Mouse (Mus musculus): ENCODE data around the gene Gm5862. TPM values are rescaled to one million over a fixed set of nuclear protein-coding genes. Genes with fewer than 3 reads are reported as not detected.
"Not testable (repeated sequence)": the region's sequence is repeated elsewhere in the genome, so short reads cannot be mapped to it uniquely, and the experiment has no call there.

Gm5862 gene
- not detected for total RNA-seq (2021)
- long read RNA-seq, experiment 1 = 0 reads
- long read RNA-seq, experiment 2 = 0 reads

DNA sequence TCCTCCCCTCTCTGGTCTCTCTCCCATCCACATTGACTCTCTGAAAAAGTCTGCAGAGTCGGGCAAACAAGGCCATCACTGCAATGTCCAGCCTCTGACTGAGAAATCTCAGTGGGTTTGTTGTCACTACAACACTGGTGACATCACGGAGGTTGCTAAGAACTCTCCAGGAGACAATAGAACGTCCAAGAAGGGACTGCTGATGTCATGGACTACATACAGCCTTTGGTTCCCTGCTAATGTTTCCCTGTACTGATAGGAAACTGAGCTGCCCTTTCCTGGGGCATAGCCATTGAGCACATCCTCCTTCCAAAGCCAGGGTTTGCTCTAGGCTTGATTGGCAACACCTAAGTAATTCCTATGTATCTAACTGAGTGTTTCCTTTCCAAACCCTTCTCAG, at the start of gene Gm5862:
Gene Gm5862 (minus strand): TSS at position 101 of the 400 bp plus-strand sequence.
- DNase-seq = not testable (repeated sequence)

DNA sequence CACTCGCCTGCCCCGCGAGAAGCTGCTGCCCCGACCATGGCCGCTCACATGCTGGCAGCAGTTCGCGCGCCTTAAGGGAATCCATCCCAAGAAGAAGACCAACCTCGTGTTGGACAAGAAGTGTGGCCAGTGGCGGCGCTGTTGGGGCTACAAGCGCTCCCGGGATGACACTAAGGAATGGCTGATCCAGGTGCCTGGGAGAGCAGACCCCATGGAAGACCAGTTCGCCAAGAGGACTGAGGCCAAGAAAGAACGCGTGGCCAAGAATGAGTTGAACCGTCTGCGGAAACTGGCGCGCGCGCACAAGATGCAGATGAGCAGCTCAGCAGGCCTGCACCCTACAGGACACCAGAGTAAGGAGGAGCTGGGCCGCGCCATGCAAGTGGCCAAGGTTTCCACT, 48.0 kb upstream of the Gm5862 start:
- no peak for DNase-seq

DNA sequence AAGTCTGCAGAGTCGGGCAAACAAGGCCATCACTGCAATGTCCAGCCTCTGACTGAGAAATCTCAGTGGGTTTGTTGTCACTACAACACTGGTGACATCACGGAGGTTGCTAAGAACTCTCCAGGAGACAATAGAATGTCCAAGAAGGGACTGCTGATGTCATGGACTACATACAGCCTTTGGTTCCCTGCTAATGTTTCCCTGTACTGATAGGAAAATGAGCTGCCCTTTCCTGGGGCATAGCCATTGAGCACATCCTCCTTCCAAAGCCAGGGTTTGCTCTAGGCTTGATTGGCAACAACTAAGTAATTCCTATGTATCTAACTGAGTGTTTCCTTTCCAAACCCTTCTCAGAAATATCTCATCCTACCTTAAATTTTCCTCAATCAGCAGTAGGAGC, 35.8 kb upstream of the Gm5862 start, which contains the start of gene Gm7347:
Gene Gm7347 (minus strand): TSS at position 101 of the 400 bp plus-strand sequence.
- not testable (repeated sequence) for DNase-seq

DNA sequence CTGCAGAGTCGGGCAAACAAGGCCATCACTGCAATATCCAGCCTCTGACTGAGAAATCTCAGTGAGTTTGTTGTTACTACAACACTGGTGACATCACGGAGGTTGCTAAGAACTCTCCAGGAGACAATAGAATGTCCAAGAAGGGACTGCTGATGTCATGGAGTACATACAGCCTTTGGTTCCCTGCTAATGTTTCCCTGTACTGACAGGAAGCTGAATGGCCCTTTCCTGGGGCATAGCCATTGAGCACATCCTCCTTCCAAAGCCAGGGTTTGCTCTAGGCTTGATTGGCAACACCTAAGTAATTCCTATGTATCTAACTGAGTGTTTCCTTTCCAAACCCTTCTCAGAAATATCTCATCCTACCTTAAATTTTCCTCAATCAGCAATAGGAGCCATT, 16.7 kb upstream of the Gm5862 start, which contains the start of gene Speer4a:
Gene Speer4a (minus strand): TSS at position 101 of the 400 bp plus-strand sequence.
- DNase-seq = not testable (repeated sequence)

DNA sequence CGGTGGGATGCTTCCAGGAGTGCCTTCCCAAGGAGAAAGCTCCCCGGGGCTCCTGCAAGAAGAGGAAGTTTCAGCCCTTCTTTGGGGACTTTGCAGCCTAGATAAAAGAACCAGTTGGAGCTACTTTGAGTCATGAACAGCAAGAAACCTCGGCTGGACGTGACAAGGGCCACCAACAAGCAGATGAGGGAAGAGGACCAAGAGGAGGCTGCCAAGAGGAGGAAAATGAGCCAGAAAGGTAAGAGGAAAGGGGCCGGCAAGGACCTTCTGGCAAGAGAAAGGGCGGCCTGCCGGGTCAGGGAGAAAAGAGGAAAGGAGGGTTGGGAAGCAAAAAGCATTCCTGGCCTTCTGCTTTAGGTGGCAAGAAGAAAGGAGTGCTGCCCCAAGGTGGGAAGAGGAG, 15.0 kb downstream of the Gm5862 start:
- DNase-seq = not testable (repeated sequence)

DNA sequence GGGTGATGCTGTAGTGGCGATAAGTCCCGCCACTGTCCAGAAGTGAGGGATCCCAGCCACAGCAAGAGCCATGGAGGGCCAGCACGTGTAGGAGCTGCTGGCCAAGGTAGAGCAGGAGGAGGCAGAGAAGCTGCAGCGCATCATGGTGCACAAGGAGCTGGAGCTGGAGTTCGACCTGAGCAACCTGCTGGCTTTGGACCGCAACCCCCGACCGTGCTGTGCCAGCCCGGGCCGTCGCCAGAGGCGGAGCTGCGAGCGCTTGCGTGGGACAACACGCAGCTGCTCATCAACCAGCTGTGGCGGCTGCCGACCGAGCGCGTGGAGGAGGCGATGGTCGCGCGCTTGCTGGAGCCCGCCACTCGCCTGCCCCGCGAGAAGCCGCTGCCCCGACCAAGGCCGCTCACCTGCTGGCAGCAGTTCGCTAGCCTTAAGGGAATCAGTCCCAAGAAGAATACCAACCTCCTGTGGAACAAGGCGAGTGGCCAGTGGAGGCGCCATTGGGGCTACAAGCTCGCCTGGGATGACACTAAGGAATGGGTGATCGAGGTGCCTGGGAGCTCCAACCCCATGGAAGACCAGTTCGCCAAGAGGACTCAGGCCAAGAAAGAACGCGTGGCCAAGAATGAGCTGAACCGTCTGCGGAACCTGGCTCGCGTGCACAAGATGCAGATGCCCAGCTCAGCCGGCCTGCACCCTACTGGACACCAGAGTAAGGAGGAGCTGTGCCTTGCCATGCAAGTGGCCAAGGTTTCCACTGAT, 15.6 kb downstream of the Gm5862 start:
- peak; percentile 37 to 49 for DNase-seq

DNA sequence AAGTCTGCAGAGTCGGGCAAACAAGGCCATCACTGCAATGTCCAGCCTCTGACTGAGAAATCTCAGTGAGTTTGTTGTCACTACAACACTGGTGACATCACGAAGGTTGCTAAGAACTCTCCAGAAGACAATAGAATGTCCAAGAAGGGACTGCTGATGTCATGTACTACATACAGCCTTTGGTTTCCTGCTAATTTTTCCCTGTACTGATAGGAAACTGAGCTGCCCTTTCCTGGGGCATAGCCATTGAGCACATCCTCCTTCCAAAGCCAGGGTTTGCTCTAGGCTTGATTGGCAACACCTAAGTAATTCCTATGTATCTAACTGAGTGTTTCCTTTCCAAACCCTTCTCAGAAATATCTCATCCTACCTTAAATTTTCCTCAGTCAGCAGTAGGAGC, 18.0 kb downstream of the Gm5862 start, which contains the start of gene Gm1979:
Gene Gm1979 (minus strand): TSS at position 101 of the 400 bp plus-strand sequence.
- DNase-seq = not testable (repeated sequence)

DNA sequence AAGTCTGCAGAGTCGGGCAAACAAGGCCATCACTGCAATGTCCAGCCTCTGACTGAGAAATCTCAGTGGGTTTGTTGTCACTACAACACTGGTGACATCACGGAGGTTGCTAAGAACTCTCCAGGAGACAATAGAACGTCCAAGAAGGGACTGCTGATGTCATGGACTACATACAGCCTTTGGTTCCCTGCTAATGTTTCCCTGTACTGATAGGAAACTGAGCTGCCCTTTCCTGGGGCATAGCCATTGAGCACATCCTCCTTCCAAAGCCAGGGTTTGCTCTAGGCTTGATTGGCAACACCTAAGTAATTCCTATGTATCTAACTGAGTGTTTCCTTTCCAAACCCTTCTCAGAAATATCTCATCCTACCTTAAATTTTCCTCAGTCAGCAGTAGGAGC, 34.2 kb downstream of the Gm5862 start, which contains the start of gene Gm21698:
Gene Gm21698 (minus strand): TSS at position 101 of the 400 bp plus-strand sequence.
- DNase-seq = not testable (repeated sequence)

DNA sequence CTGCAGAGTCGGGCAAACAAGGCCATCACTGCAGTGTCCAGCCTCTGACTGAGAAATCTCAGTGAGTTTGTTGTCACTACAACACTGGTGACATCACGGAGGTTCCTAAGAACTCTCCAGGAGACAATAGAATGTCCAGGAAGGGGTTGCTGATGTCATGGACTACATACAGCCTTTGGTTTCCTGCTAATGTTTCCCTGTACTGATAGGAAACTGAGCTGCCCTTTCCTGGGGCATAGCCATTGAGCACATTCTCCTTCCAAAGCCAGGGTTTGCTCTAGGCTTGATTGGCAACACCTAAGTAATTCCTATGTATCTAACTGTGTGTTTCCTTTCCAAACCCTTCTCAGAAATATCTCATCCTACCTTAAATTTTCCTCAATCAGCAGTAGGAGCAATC, 50.2 kb downstream of the Gm5862 start, which contains the start of gene Gm21680:
Gene Gm21680 (minus strand): TSS at position 101 of the 400 bp plus-strand sequence.
- DNase-seq = not testable (repeated sequence)

Other genes starting within 250 kb of the Gm5862 start
- not detected for gene Gm21663, start 80.5 kb downstream of the Gm5862 start, total RNA-seq (2021)
- under 1 TPM in 1 of 2 experiments, not detected in 1; 0.13 TPM for gene Gm21671, start 68.5 kb downstream of the Gm5862 start, total RNA-seq (2021)
- not detected for gene Gm21680, start 50.3 kb downstream of the Gm5862 start, total RNA-seq (2021)
- not detected for gene Gm21698, start 34.3 kb downstream of the Gm5862 start, total RNA-seq (2021)
- not detected for gene Gm1979, start 18.1 kb downstream of the Gm5862 start, total RNA-seq (2021)
- not detected for gene Speer4a, start 16.6 kb upstream of the Gm5862 start, total RNA-seq (2021)
- gene Gm7347, start 35.7 kb upstream of the Gm5862 start, total RNA-seq (2021) = not detected
- not detected for gene Gm10471, start 66.4 kb upstream of the Gm5862 start, total RNA-seq (2021)
- not detected for gene 5031410I06Rik, start 82.4 kb upstream of the Gm5862 start, total RNA-seq (2021)
- gene Gm10220, start 98.5 kb upstream of the Gm5862 start, total RNA-seq (2021) = not detected
- under 1 TPM in 1 of 2 experiments, not detected in 1; 0.30 TPM for gene Gm7361, start 234.8 kb upstream of the Gm5862 start, total RNA-seq (2021)

All from adrenal gland, postnatal 36 days (tissue).